Mouse (Mus musculus): ENCODE measurements around the gene Arhgef7.

GRCm38 (mm10) chr8:11770001-11770400 lies 42.5 kb downstream of the Arhgef7 start:
- no peak for TF ChIP-seq EP300 (IDR thresholded peaks at IDR 0.05; ENCODE audit: insufficient read depth, low read depth, low read length)
- no peak for TF ChIP-seq CTCF (IDR thresholded peaks at IDR 0.05; ENCODE audit: low read depth, low read length)
- no peak for TF ChIP-seq POLR2A (IDR thresholded peaks at IDR 0.05; ENCODE audit: insufficient read depth, low read length)
